Mouse (Mus musculus): Measurements from ENCODE around the gene Ubap2.

DNA sequence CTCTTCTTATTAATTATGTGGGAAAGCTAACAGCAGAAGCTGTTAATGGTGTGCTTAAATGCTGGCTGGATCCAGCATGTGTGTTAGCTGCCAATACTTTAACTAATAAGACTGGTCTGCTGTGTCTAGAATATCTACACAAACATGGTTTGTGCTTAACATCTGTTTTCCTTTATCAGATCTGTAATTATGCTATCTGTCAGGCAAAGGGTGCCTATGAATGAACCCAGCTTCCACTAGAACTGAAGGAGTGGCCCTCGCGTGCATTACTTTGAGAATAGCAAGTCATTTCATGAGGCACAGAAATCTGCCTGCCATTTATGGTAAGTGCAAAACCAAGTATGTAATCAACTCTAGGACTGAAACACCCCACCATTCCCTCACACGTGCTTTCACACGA is 66.9 kb downstream of the Ubap2 start:
- TF ChIP-seq POLR2A (IDR thresholded peaks at IDR 0.05; ENCODE audit: low read depth, low read length): no peak
- TF ChIP-seq CTCF (IDR thresholded peaks at IDR 0.05; ENCODE audit: extremely low read depth, insufficient read depth, insufficient read length, insufficient replicate concordance): no peak
